Comparison of ENCODE assay signal across 9 mouse cellular contexts in genomic region chr5:89882091-89882734, GRCm38 (mm10). TPM values are rescaled to one million over a fixed set of nuclear protein-coding genes. Genes with fewer than 3 reads are reported as not detected.
DNase-seq lines count a peak whose midpoint lies in the region; ATAC-seq and TF ChIP-seq lines count a peak whose summit lies in the region.
"Had no signal": no experiment of that assay in that cellular context is flagged by ENCODE, and none has a peak within 500 bp of the region (broad histone marks: within the 10 kb centered on the region; RNA-seq: fewer than 3 reads in every experiment).

No protein-coding gene starts in this region.

- no peaks in the 10 kb centered on the region for H3K36me3 ChIP-seq in forebrain, embryonic 14.5 days (ENCODE audit: control insufficient read depth, insufficient read depth, low read length)
- H3K36me3 ChIP-seq in heart, postnatal 0 days (replicated peaks; ENCODE audit: control insufficient read depth, insufficient read depth, low read length), result no peaks in the 10 kb centered on the region
- no peaks in the 10 kb centered on the region for H3K36me3 ChIP-seq in liver, embryonic 13.5 days
- no peaks in the 10 kb centered on the region for H3K36me3 ChIP-seq in neural tube, embryonic 11.5 days (ENCODE audit: control insufficient read depth, insufficient read depth, low read length)

- no peak for TF ChIP-seq EP300 in heart, postnatal 0 days (IDR thresholded peaks at IDR 0.05; ENCODE audit: low read depth)

- peak overlapping the region; percentile 99 for H3K4me2 ChIP-seq in forebrain, embryonic 14.5 days (ENCODE audit: low read length)
- H3K4me2 ChIP-seq in heart, postnatal 0 days (ENCODE audit: low read depth, low read length), result peak overlapping the region; percentile 100
- H3K4me2 ChIP-seq in liver, embryonic 13.5 days, result peak overlapping the region; percentile 96
- peak overlapping the region; percentile 100 for H3K4me2 ChIP-seq in neural tube, embryonic 11.5 days (ENCODE audit: low read depth)

- H3K27ac ChIP-seq in forebrain, embryonic 14.5 days (ENCODE audit: low read depth, low read length), result peak overlapping the region; percentile 46; the same call in 1 of the 2 replicates
- peak overlapping the region; percentile 76 for H3K27ac ChIP-seq in heart, postnatal 0 days (ENCODE audit: low read depth)
- peak overlapping the region; percentile 71; the same call in 1 of the 2 replicates for H3K27ac ChIP-seq in liver, embryonic 13.5 days
- H3K27ac ChIP-seq in neural tube, embryonic 11.5 days (ENCODE audit: low read depth, low read length), result no peak overlapping the region

- peak overlapping the region; percentile 83 for H3K9ac ChIP-seq in forebrain, embryonic 14.5 days (ENCODE audit: low read length)
- peak overlapping the region; percentile 76 for H3K9ac ChIP-seq in heart, postnatal 0 days (replicated peaks; ENCODE audit: low read depth, low read length)
- H3K9ac ChIP-seq in liver, embryonic 13.5 days, result peak overlapping the region; percentile 72
- peak overlapping the region; percentile 78 for H3K9ac ChIP-seq in neural tube, embryonic 11.5 days (ENCODE audit: low read length)

- DNase-seq in CD4-positive, CD25-positive, alpha-beta regulatory T cell, adult 2 months (ENCODE audit: low read depth, low spot score), result peak; percentile 56
- peak; percentile 45 for DNase-seq in c-Kit-positive CD71-positive TER-119-positive erythroid progenitor cells, embryonic 14.5 days (ENCODE audit: low spot score)
- peak; percentile 59 for DNase-seq in forebrain, embryonic 14.5 days (ENCODE audit: low spot score)
- peak; percentile 71 for DNase-seq in heart, postnatal 0 days (ENCODE audit: low spot score)
- DNase-seq in kidney, postnatal 14 days, result peak; percentile 69
- peak; percentile 59 for DNase-seq in liver, embryonic 13.5 days
- peak; percentile 66 for DNase-seq in neural tube, embryonic 11.5 days (ENCODE audit: low spot score)
- DNase-seq in telencephalon, adult 2 months (ENCODE audit: low read depth, low spot score), result peak; percentile 29

- peaks cover 6% of the 10 kb centered on the region; the same call in 1 of the 2 replicates for H3K4me1 ChIP-seq in forebrain, embryonic 14.5 days (ENCODE audit: control insufficient read depth, insufficient read depth, low read length)
- H3K4me1 ChIP-seq in heart, postnatal 0 days (ENCODE audit: control insufficient read depth, insufficient read depth), result peaks cover 3% of the 10 kb centered on the region
- peaks cover 30% of the 10 kb centered on the region for H3K4me1 ChIP-seq in liver, embryonic 13.5 days (replicated peaks)
- no peaks in the 10 kb centered on the region; the same call in 1 of the 2 replicates for H3K4me1 ChIP-seq in neural tube, embryonic 11.5 days (ENCODE audit: control insufficient read depth, insufficient read depth, low read length)

- no peaks in the 10 kb centered on the region for H3K9me3 ChIP-seq in forebrain, embryonic 14.5 days (replicated peaks; ENCODE audit: control insufficient read depth, low read length)
- H3K9me3 ChIP-seq in heart, postnatal 0 days (replicated peaks; ENCODE audit: control insufficient read depth, low read length), result no peaks in the 10 kb centered on the region
- no peaks in the 10 kb centered on the region for H3K9me3 ChIP-seq in liver, embryonic 13.5 days (replicated peaks)
- H3K9me3 ChIP-seq in neural tube, embryonic 11.5 days (ENCODE audit: control insufficient read depth, low read length), result no peaks in the 10 kb centered on the region

- no peaks in the 10 kb centered on the region for H3K27me3 ChIP-seq in forebrain, embryonic 14.5 days (replicated peaks; ENCODE audit: control insufficient read depth, insufficient read depth, low read length)
- 0 out of 2 replicates have a peak, but pooled peaks cover 3% of the 10 kb centered on the region for H3K27me3 ChIP-seq in heart, postnatal 0 days (ENCODE audit: control insufficient read depth, insufficient read depth, low read length)
- H3K27me3 ChIP-seq in liver, embryonic 13.5 days, result no peaks in the 10 kb centered on the region
- H3K27me3 ChIP-seq in neural tube, embryonic 11.5 days (ENCODE audit: control insufficient read depth, insufficient read depth, low read length), result no peaks in the 10 kb centered on the region
- H3K27me3 ChIP-seq: CH12.LX had no signal

- peak; percentile 54 for ATAC-seq in forebrain, embryonic 14.5 days
- peak; percentile 85 for ATAC-seq in heart, postnatal 0 days (ENCODE audit: insufficient read depth, low read depth)
- ATAC-seq in liver, embryonic 13.5 days (ENCODE audit: low read depth), result peak; percentile 80
- ATAC-seq in neural tube, embryonic 11.5 days (ENCODE audit: insufficient read depth, low FRiP score, low TSS enrichment), result peak; percentile 60

- TF ChIP-seq CTCF in heart, postnatal 0 days (IDR thresholded peaks at IDR 0.05; ENCODE audit: low read depth), result no peak

- under 1% methylated on average over 33 of the region's 35 CpGs for WGBS in forebrain, embryonic 14.5 days
- 1% methylated on average over 34 of the region's 35 CpGs for WGBS in heart, postnatal 0 days
- under 1% methylated on average over 35 of the region's 35 CpGs for WGBS in liver, embryonic 13.5 days (ENCODE audit: insufficient replicate concordance)
- WGBS in neural tube, embryonic 11.5 days, result under 1% methylated on average over 34 of the region's 35 CpGs

- H3K4me3 ChIP-seq in forebrain, embryonic 14.5 days (ENCODE audit: low read depth, low read length), result peak overlapping the region; percentile 70
- peak overlapping the region; percentile 94 for H3K4me3 ChIP-seq in heart, postnatal 0 days (ENCODE audit: low read depth, low read length)
- H3K4me3 ChIP-seq in liver, embryonic 13.5 days (replicated peaks), result peak overlapping the region; percentile 67
- H3K4me3 ChIP-seq in neural tube, embryonic 11.5 days (ENCODE audit: low read depth, low read length), result peak overlapping the region; percentile 65

RNA-seq across cellular contexts. Expression of gene Adamts3, which starts 0.9 kb away (rescaled TPM):
- polyA plus RNA-seq in forebrain, embryonic 14.5 days (2014; fragmentation: Nextera tagmentation; extraction: Ambion mirVana), result 14.6 and 18.5 TPM in 2 replicates
- 7.8 and 8.9 TPM in 2 replicates for total RNA-seq in heart, postnatal 0 days (2014; rRNA removed; ENCODE audit: low replicate concordance)
- polyA plus RNA-seq in heart, postnatal 0 days (2015; fragmentation: Nextera tagmentation; extraction: Ambion mirVana), result 3.8 and 4.0 TPM in 2 replicates
- polyA plus RNA-seq in liver, embryonic 13.5 days (2015; fragmentation: Nextera tagmentation; extraction: Ambion mirVana), result 1.2 and 1.7 TPM in 2 replicates
- 4.0 and 6.4 TPM in 2 replicates for polyA plus RNA-seq in neural tube, embryonic 11.5 days (2014; fragmentation: Nextera tagmentation; extraction: Ambion mirVana)
- total RNA-seq: CH12.LX had no signal
